In genomic region chr1:92648197-92648596, GRCm38 (mm10) we compare ENCODE assay signal across 10 mouse cellular contexts. TPM values are rescaled to one million over a fixed set of nuclear protein-coding genes. Genes with fewer than 3 reads are reported as not detected.
DNase-seq lines count a peak whose midpoint lies in the region; ATAC-seq lines count a peak whose summit lies in the region.
"Had no signal": no experiment of that assay in that cellular context is flagged by ENCODE, and none has a peak within 500 bp of the region (broad histone marks: within the 10 kb centered on the region; RNA-seq: fewer than 3 reads in every experiment).

No protein-coding gene starts in this region.

- H3K27ac ChIP-seq in heart, embryonic 16.5 days (ENCODE audit: low read length) = no peak overlapping the region
- no peak overlapping the region for H3K27ac ChIP-seq in hindbrain, embryonic 11.5 days (ENCODE audit: low read depth, low read length)

- H3K9ac ChIP-seq in heart, embryonic 16.5 days (ENCODE audit: low read length) = no peak overlapping the region
- no peak overlapping the region for H3K9ac ChIP-seq in hindbrain, embryonic 11.5 days (ENCODE audit: low read depth, low read length)

- no peaks in the 10 kb centered on the region for H3K36me3 ChIP-seq in heart, embryonic 16.5 days (ENCODE audit: control insufficient read depth, insufficient read depth)
- H3K36me3 ChIP-seq in hindbrain, embryonic 11.5 days (ENCODE audit: control insufficient read depth, insufficient read depth, low read length) = no peaks in the 10 kb centered on the region

- DNase-seq in heart, postnatal 4 days = no peak
- peak; percentile 42 for DNase-seq in CD4-positive helper T cell, adult 2 months (ENCODE audit: low read depth, low spot score)
- DNase-seq in hindbrain, embryonic 11.5 days (ENCODE audit: low spot score) = no peak
- no peak for DNase-seq in urinary bladder, postnatal 25 days (ENCODE audit: low spot score)
- no peak for DNase-seq in urinary bladder, postnatal 14 days (ENCODE audit: low spot score)
- DNase-seq in urinary bladder, adult 2 months (ENCODE audit: low spot score) = no peak

- WGBS in heart, embryonic 16.5 days = 43% methylated on average over 10 of the region's 10 CpGs
- 53% methylated on average over 10 of the region's 10 CpGs for WGBS in hindbrain, embryonic 11.5 days

- no peaks in the 10 kb centered on the region for H3K9me3 ChIP-seq in heart, embryonic 16.5 days (replicated peaks; ENCODE audit: control insufficient read depth, low read length)
- no peaks in the 10 kb centered on the region for H3K9me3 ChIP-seq in hindbrain, embryonic 11.5 days (ENCODE audit: control insufficient read depth, low read length)

- H3K4me3 ChIP-seq in heart, embryonic 16.5 days (ENCODE audit: low read length) = no peak overlapping the region
- H3K4me3 ChIP-seq in hindbrain, embryonic 11.5 days (ENCODE audit: low read depth, low read length) = no peak overlapping the region

- no peaks in the 10 kb centered on the region for H3K27me3 ChIP-seq in heart, embryonic 16.5 days (ENCODE audit: control insufficient read depth, insufficient read depth, low read length)
- H3K27me3 ChIP-seq in hindbrain, embryonic 11.5 days (ENCODE audit: control insufficient read depth, insufficient read depth, low read length) = no peaks in the 10 kb centered on the region

- peaks cover 3% of the 10 kb centered on the region; the same call in 1 of the 2 replicates for H3K4me1 ChIP-seq in heart, embryonic 16.5 days (ENCODE audit: control insufficient read depth, insufficient read depth, low read length)
- H3K4me1 ChIP-seq in hindbrain, embryonic 11.5 days (replicated peaks; ENCODE audit: control insufficient read depth, insufficient read depth, low read length) = no peaks in the 10 kb centered on the region

- H3K4me2 ChIP-seq in heart, embryonic 16.5 days (ENCODE audit: low read depth, low read length) = peak overlapping the region; percentile 11
- no peak overlapping the region for H3K4me2 ChIP-seq in hindbrain, embryonic 11.5 days (replicated peaks; ENCODE audit: low read depth, low read length)

- ATAC-seq in heart, embryonic 16.5 days (replicated peaks; ENCODE audit: extremely low read depth, insufficient read depth, low FRiP score) = no peak
- ATAC-seq in hindbrain, embryonic 11.5 days (ENCODE audit: low FRiP score) = peak; percentile 18; the same call in 1 of the 2 replicates
- ATAC-seq in megakaryocyte-erythroid progenitor cell, adult 5-6 weeks (replicated peaks; ENCODE audit: low FRiP score, low TSS enrichment, poor library complexity, severe bottlenecking) = peak; percentile 32

RNA-seq across cellular contexts. Expression of gene Otos, which starts 0.4 kb away (rescaled TPM):
- polyA plus RNA-seq in heart, embryonic 16.5 days (2015; fragmentation: Nextera tagmentation; extraction: Ambion mirVana) = 0.24 and 0.47 TPM in 2 replicates
- total RNA-seq in heart, postnatal 4 days (2021) = not detected
- 0.09 and 0.10 TPM in 2 replicates for polyA plus RNA-seq in hindbrain, embryonic 11.5 days (2014; fragmentation: Nextera tagmentation; extraction: Ambion mirVana)
- 0.72 and 5.4 TPM in 2 replicates for total RNA-seq in megakaryocyte-erythroid progenitor cell, adult 5-6 weeks (2014; fragmentation: Nextera tagmentation)
- total RNA-seq in megakaryocyte-erythroid progenitor cell, adult 5-6 weeks (2017) = not detected in 2 replicates
- 0.14 and 0.15 TPM in 2 replicates for polyA plus RNA-seq in urinary bladder, adult 2 months (2012; rRNA removed)
- total RNA-seq: heart, adult 18-20 months had no signal
- polyA plus RNA-seq: testis, adult 2 months had no signal

RNA-seq across cellular contexts. Expression of gene Cops9, which starts 6.4 kb away (rescaled TPM):
- polyA plus RNA-seq in heart, embryonic 16.5 days (2015; fragmentation: Nextera tagmentation; extraction: Ambion mirVana) = 342 and 383 TPM in 2 replicates
- total RNA-seq in heart, postnatal 4 days (2021) = 100 to 1,000 TPM; 198 to 214 TPM
- 388 and 392 TPM in 2 replicates for polyA plus RNA-seq in hindbrain, embryonic 11.5 days (2014; fragmentation: Nextera tagmentation; extraction: Ambion mirVana)
- 193 and 214 TPM in 2 replicates for total RNA-seq in megakaryocyte-erythroid progenitor cell, adult 5-6 weeks (2014; fragmentation: Nextera tagmentation)
- 142 TPM in 2 replicates for total RNA-seq in megakaryocyte-erythroid progenitor cell, adult 5-6 weeks (2017)
- polyA plus RNA-seq in urinary bladder, adult 2 months (2012; rRNA removed) = 247 and 282 TPM in 2 replicates

RNA-seq across cellular contexts. Expression of gene Olfr12, which starts 30.6 kb away (rescaled TPM):
- polyA plus RNA-seq in heart, embryonic 16.5 days (2015; fragmentation: Nextera tagmentation; extraction: Ambion mirVana) = not detected in 2 replicates
- not detected for total RNA-seq in heart, postnatal 4 days (2021)
- polyA plus RNA-seq in hindbrain, embryonic 11.5 days (2014; fragmentation: Nextera tagmentation; extraction: Ambion mirVana) = 0.09 TPM in 1 of 2 replicates, not detected in the other
- not detected in 2 replicates for total RNA-seq in megakaryocyte-erythroid progenitor cell, adult 5-6 weeks (2014; fragmentation: Nextera tagmentation)
- total RNA-seq in megakaryocyte-erythroid progenitor cell, adult 5-6 weeks (2017) = not detected in 2 replicates
- polyA plus RNA-seq in urinary bladder, adult 2 months (2012; rRNA removed) = not detected in 2 replicates
- total RNA-seq: heart, adult 18-20 months had no signal

RNA-seq across cellular contexts. Expression of gene Olfr1410, which starts 42.6 kb away (rescaled TPM):
- polyA plus RNA-seq in heart, embryonic 16.5 days (2015; fragmentation: Nextera tagmentation; extraction: Ambion mirVana) = not detected in 2 replicates
- total RNA-seq in heart, postnatal 4 days (2021) = not detected
- polyA plus RNA-seq in hindbrain, embryonic 11.5 days (2014; fragmentation: Nextera tagmentation; extraction: Ambion mirVana) = not detected in 2 replicates
- not detected in 2 replicates for total RNA-seq in megakaryocyte-erythroid progenitor cell, adult 5-6 weeks (2014; fragmentation: Nextera tagmentation)
- not detected in 2 replicates for total RNA-seq in megakaryocyte-erythroid progenitor cell, adult 5-6 weeks (2017)
- not detected in 2 replicates for polyA plus RNA-seq in urinary bladder, adult 2 months (2012; rRNA removed)
- total RNA-seq: heart, adult 18-20 months had no signal

RNA-seq across cellular contexts. Expression of gene Olfr1411, which starts 54.0 kb away (rescaled TPM):
- polyA plus RNA-seq in heart, embryonic 16.5 days (2015; fragmentation: Nextera tagmentation; extraction: Ambion mirVana) = not detected in 2 replicates
- not detected for total RNA-seq in heart, postnatal 4 days (2021)
- polyA plus RNA-seq in hindbrain, embryonic 11.5 days (2014; fragmentation: Nextera tagmentation; extraction: Ambion mirVana) = not detected in 2 replicates
- not detected in 2 replicates for total RNA-seq in megakaryocyte-erythroid progenitor cell, adult 5-6 weeks (2014; fragmentation: Nextera tagmentation)
- not detected in 2 replicates for total RNA-seq in megakaryocyte-erythroid progenitor cell, adult 5-6 weeks (2017)
- polyA plus RNA-seq in urinary bladder, adult 2 months (2012; rRNA removed) = not detected in 2 replicates
- total RNA-seq: heart, adult 18-20 months had no signal
- polyA plus RNA-seq: testis, adult 2 months had no signal
